Mouse (Mus musculus) bone marrow macrophage, adult 2 months (primary cell): Measurements from ENCODE around the gene P3h2.

Source experiments
- CTCF ChIP-seq: IDR thresholded peaks from 2 replicates; pipeline ENCODE4 v1.5.1; 2012; ENCODE audit warnings: low read depth, mild to moderate bottlenecking, low read length, moderate library complexity
- POLR2A ChIP-seq: IDR thresholded peaks from 2 replicates; pipeline ENCODE4 v1.6.1; 2012; ENCODE audit warnings: mild to moderate bottlenecking, low read depth, low read length, borderline replicate concordance

- no peak for TF ChIP-seq CTCF
- no peak for TF ChIP-seq POLR2A
Observed at GRCm38 (mm10) chr16:25958650-25959238, 146.8 kb downstream of the P3h2 start.
